Mouse (Mus musculus) thymus, adult 2 months (tissue): Measurements from ENCODE around the gene Xlr5a.

Experiments used
- CTCF ChIP-seq: fragments of 200-500 bp; IDR thresholded peaks from 2 replicates; pipeline ENCODE4 v1.5.1; 2012; ENCODE audit warnings: mild to moderate bottlenecking, control low read depth, low read length, moderate library complexity, borderline replicate concordance; ENCODE audit not compliant: control insufficient read depth, poor library complexity, insufficient read depth; ENCODE audit errors: extremely low read depth
- POLR2A ChIP-seq: fragments of 200-500 bp; IDR thresholded peaks from 2 replicates; pipeline ENCODE4 v1.6.1; 2012; ENCODE audit warnings: mild to moderate bottlenecking, low read length, control low read depth, moderate library complexity; ENCODE audit not compliant: control insufficient read depth, poor library complexity, insufficient read depth; ENCODE audit errors: extremely low read depth

- TF ChIP-seq CTCF (no peak), POLR2A (no peak)
Observed at GRCm38 (mm10) chrX:73327215-73327614, 34.4 kb upstream of the Xlr5a start.
